Mouse (Mus musculus) MEL (cell line): ENCODE results near the gene Olfr1040.

Experiments
- JUND ChIP-seq: IDR thresholded peaks from 2 replicates; pipeline ENCODE4 v1.6.1; 2011; ENCODE audit warnings: low read depth, mild to moderate bottlenecking, improper control_type of control experiment, low read length
- MXI1 ChIP-seq: IDR thresholded peaks from 2 replicates; pipeline ENCODE4 v1.6.1; 2011; ENCODE audit warnings: mild to moderate bottlenecking, low read depth, low read length, improper control_type of control experiment
- NELFE ChIP-seq: IDR thresholded peaks from 2 replicates; pipeline ENCODE4 v1.6.1; 2011; ENCODE audit warnings: low read depth, low read length, improper control_type of control experiment
- POLR2A ChIP-seq, 2 experiments: IDR thresholded peaks; 2 replicates each; pipeline ENCODE4 v1.6.1; 2011 to 2012; ENCODE audit warnings: low read length in 2 of 2, mild to moderate bottlenecking in 2 of 2, control low read depth in 1 of 2, improper control_type of control experiment in 1 of 2, low read depth in 1 of 2, moderate library complexity in 1 of 2; ENCODE audit not compliant: control insufficient read depth in 1 of 2, insufficient read depth in 1 of 2, poor library complexity in 1 of 2
- ZC3H11A ChIP-seq: IDR thresholded peaks from 2 replicates; pipeline ENCODE4 v1.6.1; 2012; ENCODE audit warnings: low read depth, mild to moderate bottlenecking, inconsistent platforms, low read length, improper control_type of control experiment
- ZKSCAN1 ChIP-seq: IDR thresholded peaks from 2 replicates; pipeline ENCODE4 v1.6.1; 2012; ENCODE audit warnings: low read depth, mild to moderate bottlenecking, inconsistent platforms, low read length, improper control_type of control experiment, moderate library complexity

GRCm38 (mm10) chr2:86146632-86147031 is at the start of gene Olfr1040:
- TF ChIP-seq ZKSCAN1, result no peak
- TF ChIP-seq POLR2A (IDR thresholded peaks at IDR 0.05; ENCODE audit: control insufficient read depth in 1 of 2, insufficient read depth in 1 of 2, low read depth in 1 of 2, low read length in 2 of 2, poor library complexity in 1 of 2), result no peak
- no peak for TF ChIP-seq JUND
- no peak for TF ChIP-seq NELFE
- no peak for TF ChIP-seq ZC3H11A
- no peak for TF ChIP-seq MXI1
